Mouse (Mus musculus) forelimb bud, embryonic 11.5 days (tissue): Measurements from ENCODE around the gene Npb.
"Not testable (repeated sequence)": the region's sequence is repeated elsewhere in the genome, so short reads cannot be mapped to it uniquely, and the experiment has no call there.

Source experiments
- DNase-seq: peaks from one replicate; pipeline ENCODE4 v3.0.0-alpha.2; 2012; ENCODE audit warnings: low read depth, low spot score

Gene Npb

DNA sequence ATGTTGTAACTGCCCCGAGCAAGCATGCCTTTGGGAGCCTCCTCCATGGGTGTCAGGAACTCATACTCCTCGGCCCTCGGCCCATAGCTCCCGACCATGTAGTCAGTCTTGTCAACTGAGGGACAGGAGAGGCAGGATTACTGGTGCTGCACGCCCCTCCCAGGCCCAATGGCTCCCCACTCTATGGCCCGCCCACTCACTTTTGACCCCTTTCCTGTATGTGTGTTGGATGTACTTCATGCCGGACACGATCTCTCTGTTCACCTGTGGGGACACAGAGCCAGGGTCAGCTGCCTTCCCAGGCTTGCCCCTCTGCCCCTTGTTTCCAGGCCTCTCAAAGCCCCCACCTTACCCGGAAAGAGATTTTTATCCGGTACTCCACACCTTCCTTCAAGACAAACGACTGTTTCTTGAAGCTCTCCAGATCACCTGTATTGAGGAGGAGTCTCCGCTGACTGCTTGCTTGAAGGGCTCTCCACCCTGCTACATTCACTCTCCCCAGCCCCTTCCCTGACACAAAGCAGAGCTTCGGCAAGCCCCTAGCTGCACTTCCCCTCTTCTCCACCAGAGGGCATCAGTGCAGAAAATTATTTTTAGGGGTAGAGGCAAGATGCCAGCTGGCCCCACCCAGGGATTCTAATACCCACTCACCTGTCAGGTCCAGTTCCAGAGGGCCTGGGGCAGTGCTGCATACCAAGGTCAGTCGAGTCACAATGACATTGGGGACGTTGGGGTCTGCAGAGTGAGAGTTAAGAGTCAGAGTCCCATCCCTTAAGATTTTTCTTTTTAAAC is 28.8 kb upstream of the Npb start:
- DNase-seq, result peak; percentile 85

- DNase-seq, result no peak
Observed at GRCm38 (mm10) chr11:120580190-120580589, 28.1 kb upstream of the Npb start.

GRCm38 (mm10) chr11:120580871-120581331 is 27.4 kb upstream of the Npb start:
- no peak for DNase-seq

GRCm38 (mm10) chr11:120581490-120582267 is 26.6 kb upstream of the Npb start, which contains the start of gene Arhgdia:
Gene Arhgdia (minus strand): TSS chr11:120581624.
- peak; percentile 85 for DNase-seq

DNA sequence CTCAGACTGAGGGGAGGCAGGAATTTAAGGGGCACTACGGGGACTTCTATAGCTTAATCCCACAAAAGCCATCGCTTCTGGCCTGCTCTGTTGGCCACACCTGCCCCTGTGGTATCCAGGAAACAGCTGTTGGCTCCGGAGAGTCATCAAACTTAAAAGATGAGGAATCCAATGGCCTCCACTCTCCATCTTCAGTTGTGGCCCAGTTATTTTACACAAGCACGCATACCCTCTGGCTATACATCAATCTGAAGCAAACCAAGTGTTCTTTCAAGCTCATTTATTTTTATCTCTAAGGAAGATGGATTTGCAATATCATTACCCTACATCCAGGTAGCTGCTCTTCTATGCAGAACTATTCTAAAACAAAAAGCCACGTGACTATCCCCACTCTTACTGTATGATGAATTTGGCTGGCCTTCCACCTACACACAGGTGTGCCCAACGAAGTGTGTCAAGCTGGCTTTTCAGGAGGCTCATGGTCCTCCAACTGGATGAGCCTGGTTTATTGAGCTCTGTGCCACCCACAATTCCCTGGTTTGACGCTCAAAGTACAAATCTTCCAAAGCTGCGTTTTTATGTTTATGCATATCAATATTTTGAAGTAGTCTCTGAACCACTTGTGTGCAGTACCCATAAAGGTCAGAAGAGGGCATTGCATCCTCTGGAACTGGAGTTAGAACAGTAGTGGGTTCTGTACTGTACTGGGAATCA is 25.9 kb upstream of the Npb start:
- no peak for DNase-seq

GRCm38 (mm10) chr11:120582982-120583293 is 25.3 kb upstream of the Npb start:
- not testable (repeated sequence) for DNase-seq

GRCm38 (mm10) chr11:120583937-120584336 is 24.3 kb upstream of the Npb start:
- DNase-seq, result no peak

DNA sequence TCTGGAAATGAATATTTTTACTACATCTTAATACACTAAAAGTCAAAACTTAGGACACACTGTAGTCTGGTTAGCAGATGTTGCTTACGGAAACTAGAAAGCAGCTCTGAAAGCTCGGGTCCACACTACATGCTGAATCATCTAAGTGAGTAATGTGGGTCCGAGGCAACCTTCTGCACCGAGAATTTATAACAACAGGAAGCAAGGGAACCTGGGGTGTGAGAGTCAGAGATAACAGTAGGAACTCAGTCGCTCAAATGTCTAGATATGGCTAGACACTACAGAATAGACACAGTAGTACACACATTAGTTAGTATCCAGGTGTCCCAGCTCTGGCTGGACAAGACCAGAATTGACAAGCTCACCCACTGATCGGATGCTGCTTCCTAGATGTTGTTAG is 19.7 kb upstream of the Npb start:
- no peak for DNase-seq

DNA sequence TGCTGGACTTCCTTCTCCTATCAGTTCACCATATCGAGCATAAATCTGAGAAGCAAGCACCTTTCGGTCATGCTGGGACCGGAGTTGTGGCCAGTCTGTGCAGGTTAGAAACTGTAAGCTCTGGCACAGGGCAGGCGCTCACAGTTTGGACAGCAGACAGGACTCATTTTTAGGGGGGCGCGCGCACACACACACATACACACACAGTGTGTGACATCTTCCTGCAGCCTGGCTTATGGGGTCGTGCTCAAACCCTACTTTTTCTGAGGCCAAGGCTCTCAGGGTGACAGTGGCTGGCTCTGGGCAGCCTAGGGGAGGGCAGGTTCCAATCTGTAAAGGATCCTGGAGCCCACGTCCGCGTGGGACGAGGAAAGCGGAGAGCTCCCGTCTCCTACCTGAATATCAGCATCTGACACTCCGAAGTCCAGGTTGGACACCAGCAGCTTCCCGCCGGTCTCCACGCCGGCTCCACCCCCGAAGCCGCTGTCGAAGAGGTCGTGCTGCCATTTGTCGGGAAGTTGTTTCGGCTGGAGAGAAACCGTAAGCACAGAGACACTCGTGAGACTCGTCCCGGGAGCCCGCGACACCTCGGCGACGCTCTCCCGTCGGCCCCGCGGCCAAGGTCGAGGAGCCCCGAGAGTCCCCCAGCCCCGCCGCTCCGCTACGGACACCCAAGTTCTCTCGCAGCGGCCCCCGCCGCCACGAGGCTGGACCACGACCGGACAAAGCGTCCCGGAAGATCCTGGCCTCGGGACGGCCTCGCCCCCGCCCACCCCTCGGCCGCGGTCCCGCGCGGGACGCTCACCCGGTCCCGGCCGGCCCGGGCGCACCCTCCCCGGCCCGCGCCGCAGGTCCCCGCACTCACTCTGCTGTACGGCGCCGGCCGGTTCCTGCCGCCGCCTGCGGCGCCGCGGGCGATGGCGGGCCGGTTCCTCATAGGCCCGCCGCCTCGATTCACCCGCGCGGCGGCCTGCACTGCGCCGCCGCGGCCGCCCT is 10.7 kb upstream of the Npb start:
- DNase-seq, result no peak

DNA sequence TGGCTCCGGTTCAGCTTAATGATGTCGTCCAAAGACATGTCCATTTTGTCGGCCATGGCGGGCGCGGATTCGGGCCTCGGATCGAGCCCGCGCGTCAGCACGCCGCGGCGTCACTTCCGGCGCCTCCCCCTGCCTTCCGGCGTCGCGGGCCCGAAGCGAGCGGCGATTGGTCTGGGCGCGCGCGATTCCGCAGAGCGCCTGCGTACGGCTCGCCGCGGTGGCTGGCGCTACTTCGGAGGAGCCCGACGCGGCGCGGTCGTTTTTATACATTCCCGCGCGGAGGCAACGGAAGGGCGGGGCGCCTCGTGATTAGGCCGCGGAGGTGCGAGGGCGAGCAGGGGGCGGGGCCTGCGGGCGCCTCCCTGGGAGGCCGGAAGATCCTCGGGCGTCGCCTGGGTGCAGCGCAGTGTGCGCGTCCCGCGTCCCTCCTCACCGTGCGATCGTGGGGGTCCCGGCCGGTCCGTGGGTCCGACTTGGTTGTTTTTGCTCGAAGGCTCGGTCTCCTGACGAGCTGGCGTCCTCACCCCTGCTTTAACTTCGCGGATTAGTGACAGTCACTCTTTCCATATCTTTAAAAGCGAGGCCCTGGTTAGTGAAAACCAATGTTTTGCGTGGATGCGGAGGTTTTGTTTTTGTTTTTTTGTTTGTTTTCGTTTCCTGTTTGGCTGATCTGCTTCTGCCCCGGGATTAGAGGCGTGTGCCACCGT is 9.8 kb upstream of the Npb start, which contains the start of the genes Alyref and Anapc11:
TSS of gene Alyref (minus strand) at position 83 of the 707 bp plus-strand sequence.
TSS of gene Anapc11 (plus strand) at position 139 of the 707 bp plus-strand sequence.
- DNase-seq, result peak; percentile 96

DNA sequence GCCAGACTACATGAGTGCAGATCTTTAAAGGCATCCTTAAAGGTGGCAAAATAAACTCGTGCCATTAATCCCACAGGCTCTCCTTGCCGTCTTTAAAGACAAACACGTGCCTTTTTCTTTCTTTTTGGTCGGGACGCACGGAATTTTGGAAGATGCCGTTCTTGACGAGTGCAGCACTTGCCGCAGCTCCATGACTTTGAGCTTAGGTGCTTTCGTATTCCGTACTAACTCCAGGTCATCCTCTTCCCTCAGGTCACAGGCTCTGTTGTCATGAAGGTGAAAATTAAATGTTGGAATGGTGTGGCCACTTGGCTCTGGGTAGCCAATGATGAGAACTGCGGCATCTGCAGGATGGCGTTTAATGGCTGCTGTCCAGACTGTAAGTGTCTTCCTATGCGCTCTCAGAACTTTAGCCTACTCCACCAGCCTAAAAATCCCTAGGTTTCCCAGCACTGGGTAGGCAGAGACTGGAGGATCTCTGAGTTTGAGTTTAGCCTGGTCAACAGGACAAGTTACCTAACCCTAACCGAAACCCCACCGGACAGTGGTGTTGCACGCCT is 9.2 kb upstream of the Npb start:
- DNase-seq, result no peak

DNA sequence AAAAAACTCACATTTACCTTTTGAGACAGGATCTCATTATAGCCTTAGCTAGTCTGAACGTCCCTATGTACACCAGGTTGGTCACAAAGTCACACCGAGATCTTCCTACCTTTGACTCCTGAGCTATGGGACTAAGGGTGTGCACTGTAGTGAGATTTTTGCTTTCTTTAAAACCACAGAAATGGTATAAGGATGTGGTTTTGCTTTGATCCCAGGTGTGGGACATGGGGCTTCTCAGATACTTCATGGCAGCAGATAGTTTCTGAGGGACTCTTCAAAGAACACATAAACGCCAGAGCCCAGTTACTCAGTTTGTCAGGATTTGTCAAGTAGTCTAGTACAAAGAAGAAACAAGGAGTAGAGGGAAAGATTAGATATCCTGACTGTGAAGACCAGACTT is 7.6 kb upstream of the Npb start:
- no peak for DNase-seq

DNA sequence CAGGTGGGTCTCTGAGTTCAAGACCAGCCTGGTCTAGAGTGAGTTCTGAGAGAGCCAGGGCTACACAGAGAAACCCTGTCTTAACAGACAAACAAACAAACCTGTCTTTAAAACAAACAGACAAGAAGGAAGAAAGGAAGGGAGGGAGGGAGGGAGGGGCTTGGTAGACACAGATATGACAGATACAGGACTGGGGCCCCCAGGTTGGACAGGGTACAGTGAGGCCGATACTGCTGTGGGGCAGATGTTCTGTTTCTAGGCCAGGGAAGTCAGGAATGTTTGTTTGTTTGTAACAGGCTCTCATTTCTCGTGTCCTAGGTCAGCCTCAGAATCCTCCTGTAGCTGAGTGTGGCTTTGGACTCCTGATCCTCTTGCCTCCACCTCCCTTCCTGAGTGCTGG is 4.7 kb upstream of the Npb start:
- DNase-seq, result no peak

GRCm38 (mm10) chr11:120605667-120606066 is 2.6 kb upstream of the Npb start:
- no peak for DNase-seq

DNA sequence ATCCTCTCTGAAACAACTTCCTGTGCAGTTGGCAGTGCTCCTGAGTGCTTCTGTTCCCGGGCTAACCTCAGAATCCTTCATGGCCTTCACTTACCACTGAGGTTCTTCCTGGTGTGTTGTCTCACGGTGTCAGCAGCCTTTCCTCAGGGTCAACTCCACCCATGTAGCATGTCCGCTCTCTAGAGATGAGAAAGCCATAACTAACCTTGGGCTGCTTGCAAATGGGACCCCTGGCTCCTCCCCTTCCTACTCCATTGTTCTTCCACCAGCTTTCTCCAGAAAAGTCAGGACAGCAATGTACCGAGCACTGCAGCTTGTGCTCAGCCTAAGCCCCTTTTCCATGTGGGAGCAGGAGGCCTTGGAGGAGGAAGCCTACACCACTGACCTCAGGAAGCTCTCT is 1.5 kb upstream of the Npb start:
- no peak for DNase-seq

DNA sequence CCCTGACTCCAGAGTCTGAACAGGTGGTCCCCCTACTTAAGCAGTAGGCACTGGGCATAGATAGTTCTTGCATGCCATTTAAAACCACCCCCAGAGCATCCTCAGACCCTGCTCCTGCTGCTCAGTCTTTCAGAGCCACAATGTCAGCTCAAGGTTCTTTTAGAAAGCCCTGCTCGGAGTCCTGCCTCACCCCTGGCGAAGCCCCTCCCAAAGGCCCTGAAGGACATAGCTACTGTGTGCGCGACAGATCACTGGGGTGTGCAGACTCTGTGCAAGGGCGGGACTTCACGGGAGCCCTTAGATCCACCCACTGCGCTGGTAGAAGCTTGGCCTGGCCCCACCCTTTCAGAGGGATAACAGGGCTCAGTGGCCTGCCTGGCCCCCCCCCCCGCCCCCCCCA is 973 bp downstream of the Npb start:
- no peak for DNase-seq

- no peak for DNase-seq
Observed at GRCm38 (mm10) chr11:120610477-120611046, 2.3 kb downstream of the Npb start.

GRCm38 (mm10) chr11:120612763-120613162 is 4.5 kb downstream of the Npb start:
- peak; percentile 62 for DNase-seq

DNA sequence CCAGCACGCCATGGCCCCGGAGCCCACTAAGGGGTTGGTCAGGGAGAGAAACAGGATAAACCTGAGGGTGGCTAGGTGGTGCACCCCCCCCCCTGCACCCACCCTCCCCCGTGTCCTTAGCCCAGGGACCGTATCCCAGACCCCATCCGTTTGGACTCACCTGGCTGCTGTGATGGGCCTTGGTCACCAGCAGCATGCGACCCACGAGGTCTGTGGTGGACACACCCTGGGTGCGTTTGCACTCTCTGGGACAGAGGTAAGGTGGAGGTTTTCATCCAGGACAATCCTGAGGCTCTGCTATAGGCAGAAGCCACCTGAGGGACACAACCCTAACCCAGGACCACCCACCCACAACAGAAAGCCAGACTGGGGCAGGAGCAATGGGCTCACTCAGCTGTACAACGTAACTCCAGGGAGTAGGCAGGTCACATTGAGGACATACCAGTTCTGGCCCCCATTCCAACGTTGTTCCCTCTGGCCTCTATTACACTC is 5.2 kb downstream of the Npb start:
- no peak for DNase-seq
